Mouse (Mus musculus) MEL (cell line): Measurements from ENCODE around the gene Inpp5e. TPM values are rescaled to one million over a fixed set of nuclear protein-coding genes. Genes with fewer than 3 reads are reported as not detected.

ENCODE experiments used
- DNase-seq: peaks from one replicate; pipeline ENCODE4 v3.0.0; 2011; ENCODE audit warnings: low read depth, low spot score
- H3K27ac ChIP-seq: 2 replicates; pipeline ENCODE4 v1.5.1; 2012; ENCODE audit warnings: low read depth, mild to moderate bottlenecking, control low read depth, low read length, moderate library complexity; ENCODE audit not compliant: control insufficient read depth
- H3K27me3 ChIP-seq, 2 experiments: fragments of 150-350 bp in 1 of 2; sonication (generic) in 1 of 2; 2 replicates each; pipeline ENCODE4 v1.6.1; 2012; ENCODE audit warnings: low read length in 2 of 2, mild to moderate bottlenecking in 2 of 2, improper control_type of control experiment in 1 of 2, moderate library complexity in 1 of 2; ENCODE audit not compliant: insufficient read depth in 2 of 2, control insufficient read depth in 1 of 2
- H3K36me3 ChIP-seq, 2 experiments: 2 replicates each; pipeline ENCODE4 v1.6.1; 2012 to 2014; ENCODE audit warnings: low read length in 2 of 2, improper control_type of control experiment in 1 of 2, inconsistent platforms in 1 of 2, mild to moderate bottlenecking in 1 of 2; ENCODE audit not compliant: insufficient read depth in 2 of 2, control insufficient read depth in 1 of 2
- H3K4me1 ChIP-seq, 2 experiments: fragments of 150-350 bp in 1 of 2; sonication (generic) in 1 of 2; 2 replicates each; pipeline ENCODE4 v1.6.1; 2012; ENCODE audit warnings: low read length in 2 of 2, improper control_type of control experiment in 1 of 2, mild to moderate bottlenecking in 1 of 2; ENCODE audit not compliant: insufficient read depth in 2 of 2, control insufficient read depth in 1 of 2
- H3K4me3 ChIP-seq, 2 experiments: fragments of 150-350 bp in 1 of 2; sonication (generic) in 1 of 2; 2 replicates each; pipeline ENCODE4 v1.5.1; 2012; ENCODE audit warnings: low read depth in 2 of 2, low read length in 2 of 2, mild to moderate bottlenecking in 2 of 2, moderate library complexity in 2 of 2, control low read depth in 1 of 2, improper control_type of control experiment in 1 of 2; ENCODE audit not compliant: control insufficient read depth in 1 of 2, insufficient read depth in 1 of 2
- H3K79me2 ChIP-seq: 2 replicates; pipeline ENCODE4 v1.6.1; 2012; ENCODE audit warnings: mild to moderate bottlenecking, low read length, moderate library complexity; ENCODE audit not compliant: control insufficient read depth, poor library complexity, insufficient read depth
- H3K9ac ChIP-seq: 2 replicates; pipeline ENCODE4 v1.6.1; 2012; ENCODE audit warnings: low read depth, mild to moderate bottlenecking, control low read depth, low read length, moderate library complexity; ENCODE audit not compliant: control insufficient read depth, poor library complexity, severe bottlenecking
- H3K9me3 ChIP-seq: fragments of 150-350 bp; sonication (generic); replicated peaks from 2 replicates; pipeline ENCODE4 v1.6.1; 2012; ENCODE audit warnings: mild to moderate bottlenecking, low read length, improper control_type of control experiment, moderate library complexity; ENCODE audit not compliant: insufficient read depth
- CTCF ChIP-seq, 3 experiments: IDR thresholded peaks in 2 of 3; conservative IDR thresholded peaks in 1 of 3; 2 replicates each; pipeline ENCODE4 v1.5.1; 2011 to 2012; ENCODE audit warnings: low read length in 3 of 3, low read depth in 2 of 3, mild to moderate bottlenecking in 2 of 3, improper control_type of control experiment in 1 of 3, inconsistent platforms in 1 of 3, mixed read lengths in 1 of 3, moderate library complexity in 1 of 3; ENCODE audit not compliant: control insufficient read depth in 1 of 3, insufficient read depth in 1 of 3, poor library complexity in 1 of 3, severe bottlenecking in 1 of 3
- E2F4 ChIP-seq: IDR thresholded peaks from 2 replicates; pipeline ENCODE4 v1.6.1; 2011; ENCODE audit warnings: low read depth, low read length, improper control_type of control experiment, borderline replicate concordance
- ELF1 ChIP-seq: IDR thresholded peaks from 2 replicates; pipeline ENCODE4 v1.6.1; 2014; ENCODE audit warnings: low read depth, mild to moderate bottlenecking, inconsistent platforms, low read length, improper control_type of control experiment, moderate library complexity
- ETS1 ChIP-seq: IDR thresholded peaks from 2 replicates; pipeline ENCODE4 v1.6.1; 2012; ENCODE audit warnings: low read depth, mild to moderate bottlenecking, inconsistent platforms, low read length, improper control_type of control experiment, moderate library complexity
- GABPA ChIP-seq: IDR thresholded peaks from 2 replicates; pipeline ENCODE4 v1.6.1; 2012; ENCODE audit warnings: low read depth, mild to moderate bottlenecking, inconsistent platforms, low read length, improper control_type of control experiment, moderate library complexity
- JUND ChIP-seq: IDR thresholded peaks from 2 replicates; pipeline ENCODE4 v1.6.1; 2011; ENCODE audit warnings: low read depth, mild to moderate bottlenecking, improper control_type of control experiment, low read length
- KAT2A ChIP-seq: conservative IDR thresholded peaks from 2 replicates; pipeline ENCODE4 v1.6.1; 2012; ENCODE audit warnings: low read depth, low read length, improper control_type of control experiment, inconsistent platforms
- MAX ChIP-seq: IDR thresholded peaks from 2 replicates; pipeline ENCODE4 v1.6.1; 2011; ENCODE audit warnings: low read length, improper control_type of control experiment
- MXI1 ChIP-seq: IDR thresholded peaks from 2 replicates; pipeline ENCODE4 v1.6.1; 2011; ENCODE audit warnings: mild to moderate bottlenecking, low read depth, low read length, improper control_type of control experiment
- NELFE ChIP-seq: IDR thresholded peaks from 2 replicates; pipeline ENCODE4 v1.6.1; 2011; ENCODE audit warnings: low read depth, low read length, improper control_type of control experiment
- POLR2A ChIP-seq, 2 experiments: IDR thresholded peaks; 2 replicates each; pipeline ENCODE4 v1.6.1; 2011 to 2012; ENCODE audit warnings: low read length in 2 of 2, mild to moderate bottlenecking in 2 of 2, control low read depth in 1 of 2, improper control_type of control experiment in 1 of 2, low read depth in 1 of 2, moderate library complexity in 1 of 2; ENCODE audit not compliant: control insufficient read depth in 1 of 2, insufficient read depth in 1 of 2, poor library complexity in 1 of 2
- POLR2AphosphoS5 ChIP-seq: IDR thresholded peaks from 2 replicates; pipeline ENCODE4 v1.6.1; 2012; ENCODE audit warnings: low read depth, borderline replicate concordance, mild to moderate bottlenecking, inconsistent platforms, low read length, moderate library complexity, mixed read lengths
- RCOR1 ChIP-seq: IDR thresholded peaks from 2 replicates; pipeline ENCODE4 v1.6.1; 2012; ENCODE audit warnings: low read depth, mild to moderate bottlenecking, inconsistent platforms, low read length, improper control_type of control experiment
- SIN3A ChIP-seq: IDR thresholded peaks from 2 replicates; pipeline ENCODE4 v1.6.1; 2012; ENCODE audit warnings: low read length, improper control_type of control experiment, inconsistent platforms
- SMC3 ChIP-seq: IDR thresholded peaks from 2 replicates; pipeline ENCODE4 v1.6.1; 2011; ENCODE audit warnings: low read depth, low read length, improper control_type of control experiment
- USF2 ChIP-seq, 2 experiments: IDR thresholded peaks; 2 replicates each; pipeline ENCODE4 v1.6.1; 2011 to 2012; ENCODE audit warnings: improper control_type of control experiment in 2 of 2, low read length in 2 of 2, borderline replicate concordance in 1 of 2, inconsistent platforms in 1 of 2, low read depth in 1 of 2, mild to moderate bottlenecking in 1 of 2; ENCODE audit not compliant: insufficient read depth in 1 of 2
- ZC3H11A ChIP-seq: IDR thresholded peaks from 2 replicates; pipeline ENCODE4 v1.6.1; 2012; ENCODE audit warnings: low read depth, mild to moderate bottlenecking, inconsistent platforms, low read length, improper control_type of control experiment
- ZKSCAN1 ChIP-seq: IDR thresholded peaks from 2 replicates; pipeline ENCODE4 v1.6.1; 2012; ENCODE audit warnings: low read depth, mild to moderate bottlenecking, inconsistent platforms, low read length, improper control_type of control experiment, moderate library complexity
- ZNF384 ChIP-seq: IDR thresholded peaks from 2 replicates; pipeline ENCODE4 v1.6.1; 2012; ENCODE audit warnings: low read depth, mild to moderate bottlenecking, inconsistent platforms, low read length, improper control_type of control experiment
- polyA plus RNA-seq, 2 experiments: library from polyadenylated mRNA; stranded (reverse) in 1 of 2; unstranded in 1 of 2; fragments of >175 nt in 1 of 2; fragments of >200 nt in 1 of 2; gene quantifications; 2 replicates each; pipeline versions ENCODE4 v1.2.1 to v1.2.4; 2012; ENCODE audit warnings: low replicate concordance in 2 of 2, low read depth in 1 of 2; ENCODE audit not compliant: insufficient read length in 2 of 2, insufficient read depth in 1 of 2, missing spikeins in 1 of 2
- total RNA-seq: library from RNA; depleted of rRNA; stranded (reverse); fragments of 300-350 nt; gene quantifications from 2 replicates; pipeline ENCODE4 v1.2.3, GENCODE M21; 2012

Gene Inpp5e
- total and polyA plus RNA-seq, 3 experiments, result 11.2 to 17.5 TPM; not detected in 1

GRCm38 (mm10) chr2:26429851-26430250 is 20.8 kb upstream of the Inpp5e start:
- H3K4me1 ChIP-seq, result no peaks in the 10 kb centered on the region
- no peak for DNase-seq
- H3K9ac ChIP-seq, result no peak overlapping the region
- no peaks in the 10 kb centered on the region for H3K27me3 ChIP-seq
- no peaks in the 10 kb centered on the region for H3K79me2 ChIP-seq
- TF ChIP-seq POLR2AphosphoS5 (no peak), ELF1 (no peak), ETS1 (no peak), ZNF384 (no peak), GABPA (no peak), NELFE (no peak), MXI1 (no peak), E2F4 (no peak), MAX (no peak), RCOR1 (no peak), SIN3A (no peak), ZC3H11A (no peak), ZKSCAN1 (no peak), POLR2A (IDR thresholded peaks at IDR 0.05; ENCODE audit: control insufficient read depth in 1 of 2, insufficient read depth in 1 of 2, low read depth in 1 of 2, low read length in 2 of 2, poor library complexity in 1 of 2) (no peak)
- H3K36me3 ChIP-seq, result peaks cover 0 to 9% of the 10 kb centered on the region in 2 experiments; a peak in 2 of 4 replicates
- H3K9me3 ChIP-seq, result no peaks in the 10 kb centered on the region
- no peak overlapping the region for H3K4me3 ChIP-seq
- no peak overlapping the region for H3K27ac ChIP-seq

- TF ChIP-seq KAT2A (no peak), ZKSCAN1 (no peak), ZC3H11A (no peak), ELF1 (no peak), POLR2AphosphoS5 (no peak), POLR2A (IDR thresholded peaks at IDR 0.05; ENCODE audit: control insufficient read depth in 1 of 2, insufficient read depth in 1 of 2, low read depth in 1 of 2, low read length in 2 of 2, poor library complexity in 1 of 2) (no peak), CTCF (IDR thresholded peaks at IDR 0.05 in 2 of 3, conservative IDR thresholded peaks at IDR 0.05 in 1 of 3; ENCODE audit: control insufficient read depth in 1 of 3, insufficient read depth in 1 of 3, low read depth in 2 of 3, low read length in 3 of 3, poor library complexity in 1 of 3, severe bottlenecking in 1 of 3) (no peak), USF2 (IDR thresholded peaks at IDR 0.05; ENCODE audit: borderline replicate concordance in 1 of 2, insufficient read depth in 1 of 2, low read depth in 1 of 2, low read length in 2 of 2) (no peak), SMC3 (no peak), JUND (no peak)
- Histone ChIP-seq H3K36me3 (peaks cover 0 to 11% of the 10 kb centered on the region in 2 experiments; a peak in 2 of 4 replicates), H3K9ac (no peak overlapping the region), H3K27me3 (no peaks in the 10 kb centered on the region), H3K4me3 (no peak overlapping the region), H3K4me1 (no peaks in the 10 kb centered on the region), H3K79me2 (no peaks in the 10 kb centered on the region), H3K9me3 (no peaks in the 10 kb centered on the region), H3K27ac (no peak overlapping the region)
- DNase-seq, result no peak
Measured at GRCm38 (mm10) chr2:26424541-26424940, 15.5 kb upstream of the Inpp5e start.
